Mouse (Mus musculus) adrenal gland, postnatal 14 days (tissue): ENCODE data around the gene Trim7. TPM values are rescaled to one million over a fixed set of nuclear protein-coding genes. Genes with fewer than 3 reads are reported as not detected.
"Not testable (repeated sequence)": the region's sequence is repeated elsewhere in the genome, so short reads cannot be mapped to it uniquely, and the experiment has no call there.

Experiments used
- DNase-seq: peaks from one replicate; pipeline ENCODE4 v3.0.0; 2021; ENCODE audit warnings: mixed read lengths
- total RNA-seq: library from RNA; stranded (reverse); gene quantifications from 2 replicates; pipeline ENCODE4 v1.2.3, GENCODE M21; 2021

Gene Trim7
- total RNA-seq, 1 experiment from 2014 or later, result 6.1 TPM

- no peak for DNase-seq
Measured at GRCm38 (mm10) chr11:48850240-48850639, 24.3 kb downstream of the Trim7 start.

DNA sequence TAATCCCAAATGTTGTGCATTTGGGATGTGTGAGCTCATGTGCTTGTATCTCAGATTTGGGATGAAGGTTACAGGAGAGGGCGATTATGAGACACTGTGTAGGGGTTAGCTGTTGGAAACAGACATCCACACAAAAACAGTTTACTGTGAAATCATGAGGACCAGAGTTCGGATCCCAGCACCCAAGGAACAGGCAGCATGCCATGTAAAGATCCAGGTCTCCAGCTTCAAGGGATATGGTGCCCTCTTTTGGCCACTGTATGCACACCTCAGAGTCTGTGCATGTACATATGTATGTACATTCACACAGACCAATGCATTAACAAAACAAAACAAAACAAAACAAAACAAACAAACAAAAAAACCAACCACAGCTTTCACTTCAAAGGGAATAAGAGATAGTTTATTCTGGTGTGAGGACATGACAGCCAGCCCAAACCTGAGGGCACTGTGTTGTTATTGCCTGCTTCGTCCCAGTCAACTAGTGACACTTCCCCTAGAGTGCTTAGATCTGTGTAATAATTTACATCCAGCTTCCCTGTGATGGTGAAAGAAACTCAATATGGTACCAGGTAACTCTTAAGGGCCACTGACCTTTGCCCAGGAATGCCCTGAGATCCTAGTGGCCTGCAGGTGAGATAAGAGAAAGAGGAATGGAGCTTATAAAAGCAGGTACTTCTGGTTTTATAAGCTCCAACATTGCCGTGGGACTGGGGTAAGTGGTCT lies 25.5 kb downstream of the Trim7 start:
- DNase-seq, result no peak

- DNase-seq, result peak; percentile 34
Measured at GRCm38 (mm10) chr11:48852190-48852589, 26.2 kb downstream of the Trim7 start.

DNA sequence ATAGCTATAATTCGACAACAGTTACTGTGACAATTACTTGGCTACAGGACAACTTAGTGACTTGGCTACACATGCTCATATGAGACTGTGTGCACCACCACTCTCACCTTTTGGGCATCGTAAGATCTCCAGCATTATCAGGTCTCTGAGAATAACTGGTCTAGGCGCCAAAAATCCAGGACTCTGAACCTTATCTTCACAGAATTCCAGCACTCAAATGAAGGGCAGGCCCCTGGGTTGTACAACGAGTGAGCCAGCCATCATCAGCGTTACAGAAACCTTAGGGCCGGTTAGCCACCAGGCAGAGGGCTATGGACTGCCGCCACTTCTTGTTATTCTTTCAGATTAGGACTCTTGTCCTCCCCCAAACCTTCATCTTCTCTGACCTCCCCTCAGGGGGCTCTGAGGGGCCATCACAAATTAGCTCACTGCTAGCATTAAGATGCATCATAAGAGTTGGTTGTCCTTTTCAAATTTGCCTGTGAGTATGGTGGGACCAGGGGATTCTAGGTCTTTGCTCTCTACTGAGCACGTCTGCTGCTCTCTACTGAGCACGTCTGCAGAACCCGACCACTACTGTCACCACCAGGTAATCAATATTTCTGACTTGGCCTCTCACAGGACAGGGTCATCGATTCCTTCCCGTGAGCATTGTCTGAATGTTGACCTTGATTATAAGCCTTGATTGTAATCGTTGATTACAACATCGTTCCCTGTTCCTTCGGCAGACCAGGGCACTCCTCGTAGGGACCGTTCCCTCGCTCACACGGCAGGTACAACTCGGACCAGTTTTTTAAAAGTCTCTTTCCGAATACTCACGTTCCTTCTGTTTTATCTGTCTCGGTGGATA lies 26.9 kb downstream of the Trim7 start:
- no peak for DNase-seq

DNA sequence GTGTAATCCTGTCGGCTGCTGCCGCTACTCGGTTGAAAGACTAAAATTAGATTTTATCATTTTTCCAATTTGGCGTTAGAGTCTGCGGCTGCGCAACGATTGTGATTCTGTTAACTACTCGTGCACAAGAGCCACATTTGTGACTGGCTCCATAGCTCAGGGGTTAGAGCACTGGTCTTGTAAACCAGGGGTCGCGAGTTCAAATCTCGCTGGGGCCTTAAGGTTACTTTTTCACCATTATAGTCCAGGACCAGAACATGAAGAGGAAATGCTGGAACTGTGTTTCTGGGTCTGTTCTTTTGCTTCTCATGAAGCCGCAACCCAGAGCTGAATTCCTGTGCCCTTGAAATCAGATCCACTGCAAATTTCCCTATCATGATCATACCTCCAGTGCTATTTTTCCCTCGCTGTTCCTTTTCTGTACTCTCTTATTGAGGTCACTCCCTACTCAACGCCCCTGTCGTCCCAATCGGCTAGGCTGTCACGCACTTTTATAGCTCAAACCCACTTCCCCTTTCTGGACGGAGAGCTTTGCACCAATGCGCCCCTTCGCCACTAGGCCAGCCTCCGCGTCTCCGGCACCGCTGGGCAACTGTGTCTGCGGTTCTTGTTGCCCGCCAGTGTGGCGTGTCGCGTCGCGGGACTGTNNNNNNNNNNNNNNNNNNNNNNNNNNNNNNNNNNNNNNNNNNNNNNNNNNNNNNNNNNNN lies 27.7 kb downstream of the Trim7 start:
- peak; percentile 87 for DNase-seq

- DNase-seq, result peak; percentile 69
Measured at GRCm38 (mm10) chr11:48859014-48859413, 33.1 kb downstream of the Trim7 start.

DNA sequence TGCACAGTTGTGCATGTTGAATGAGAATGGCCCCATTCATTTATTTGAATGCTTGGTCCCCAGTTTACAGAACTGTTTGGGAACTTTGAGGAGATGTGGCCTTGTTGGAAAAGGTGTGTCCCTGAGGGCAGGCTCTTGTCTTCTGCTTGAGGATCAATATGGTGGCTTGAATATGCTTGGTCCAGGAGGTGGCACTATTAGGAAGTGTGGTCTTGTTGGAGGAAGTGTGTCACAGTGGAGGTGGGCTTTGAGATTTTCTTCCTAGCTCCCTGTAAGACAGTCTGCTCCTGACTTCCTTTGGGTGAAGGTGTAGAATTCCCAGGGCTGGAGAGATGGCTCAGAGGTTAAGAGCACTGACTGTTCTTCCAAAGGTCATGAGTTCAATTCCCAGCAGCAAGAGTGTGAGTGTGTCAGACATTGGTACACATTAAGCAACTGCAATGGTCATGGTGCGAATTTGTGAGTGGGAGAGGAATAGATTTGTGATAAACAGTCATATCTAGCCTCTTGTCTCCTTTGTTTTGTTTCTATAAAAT lies 36.9 kb downstream of the Trim7 start:
- no peak for DNase-seq

GRCm38 (mm10) chr11:48863808-48864207 lies 37.9 kb downstream of the Trim7 start:
- no peak for DNase-seq

DNA sequence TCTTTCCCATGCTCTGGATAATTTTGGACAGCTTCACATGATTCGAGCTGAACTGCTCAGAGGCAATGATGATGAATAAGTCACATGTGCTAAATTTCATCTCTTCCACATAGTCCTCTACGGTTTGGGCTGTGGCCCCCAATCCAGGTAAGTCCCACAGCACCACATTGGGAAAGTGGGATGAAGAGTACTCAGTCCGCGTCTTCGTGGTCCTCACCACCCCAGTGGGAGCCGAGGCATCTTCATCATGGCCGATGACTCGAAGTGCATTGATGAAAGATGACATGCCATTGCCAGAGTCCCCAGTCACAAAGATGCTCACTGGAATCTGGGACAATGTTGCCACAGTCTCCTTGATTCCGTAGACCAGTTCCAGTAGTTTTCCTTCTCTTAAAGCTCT lies 40.5 kb downstream of the Trim7 start:
- DNase-seq, result no peak

DNA sequence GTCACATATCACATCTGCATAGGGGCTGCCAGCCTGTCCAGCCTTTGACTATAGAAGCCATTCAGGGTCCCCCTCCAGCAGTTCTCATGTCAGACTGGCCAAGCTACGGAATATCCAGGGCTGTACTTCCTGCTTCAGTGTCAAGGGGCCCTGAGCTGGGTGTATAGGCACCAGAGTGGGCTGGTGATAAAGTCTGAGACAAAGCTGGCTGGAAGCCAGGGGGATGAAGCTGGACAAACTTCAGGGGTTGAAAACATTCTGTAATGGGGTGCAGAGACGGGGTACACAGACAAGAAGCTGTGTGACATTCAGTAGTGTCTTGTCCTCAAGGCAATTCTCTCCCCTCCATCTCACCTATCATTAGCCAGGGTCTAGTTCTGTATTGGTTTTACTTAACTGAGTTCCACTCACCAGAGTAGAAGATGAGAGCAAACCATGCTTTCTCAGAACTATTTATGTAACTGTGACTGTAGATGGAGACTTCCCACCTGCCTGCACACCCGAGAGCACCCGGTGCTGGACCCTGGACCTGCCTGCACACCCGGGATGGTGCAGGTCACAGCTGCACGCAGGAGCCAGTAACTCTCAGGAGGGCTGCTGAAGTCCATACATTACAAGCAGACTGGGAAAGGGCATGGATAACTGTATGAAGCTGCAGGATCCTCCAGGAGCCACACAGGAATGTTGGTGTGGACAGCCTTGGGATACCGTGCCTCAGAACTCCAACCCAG lies 43.6 kb downstream of the Trim7 start:
- peak; percentile 32 for DNase-seq

DNA sequence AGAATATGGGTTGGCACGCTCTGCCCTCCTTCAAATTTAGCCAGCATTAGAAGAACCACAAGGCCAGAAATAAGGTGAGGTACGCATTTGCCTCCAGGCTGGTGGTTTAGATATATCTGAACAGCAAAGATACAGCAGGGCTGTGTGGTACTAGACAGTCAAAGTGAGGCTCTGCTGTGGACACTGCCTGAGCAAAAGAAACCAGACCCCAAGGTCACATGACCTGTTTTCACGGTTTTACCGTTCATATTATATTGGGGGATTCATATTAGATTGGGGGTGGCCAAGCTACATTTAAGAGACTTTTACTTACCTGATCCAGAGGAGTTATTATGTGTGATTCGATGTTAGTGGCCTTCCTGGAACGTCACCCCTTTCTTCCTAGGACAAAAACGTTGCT lies 44.8 kb downstream of the Trim7 start:
- DNase-seq, result no peak

GRCm38 (mm10) chr11:48871201-48871772 lies 45.3 kb downstream of the Trim7 start, which contains the start of gene Irgm1:
Gene Irgm1, minus strand, starts transcription at chr11:48871683.
- peak; percentile 87 for DNase-seq

DNA sequence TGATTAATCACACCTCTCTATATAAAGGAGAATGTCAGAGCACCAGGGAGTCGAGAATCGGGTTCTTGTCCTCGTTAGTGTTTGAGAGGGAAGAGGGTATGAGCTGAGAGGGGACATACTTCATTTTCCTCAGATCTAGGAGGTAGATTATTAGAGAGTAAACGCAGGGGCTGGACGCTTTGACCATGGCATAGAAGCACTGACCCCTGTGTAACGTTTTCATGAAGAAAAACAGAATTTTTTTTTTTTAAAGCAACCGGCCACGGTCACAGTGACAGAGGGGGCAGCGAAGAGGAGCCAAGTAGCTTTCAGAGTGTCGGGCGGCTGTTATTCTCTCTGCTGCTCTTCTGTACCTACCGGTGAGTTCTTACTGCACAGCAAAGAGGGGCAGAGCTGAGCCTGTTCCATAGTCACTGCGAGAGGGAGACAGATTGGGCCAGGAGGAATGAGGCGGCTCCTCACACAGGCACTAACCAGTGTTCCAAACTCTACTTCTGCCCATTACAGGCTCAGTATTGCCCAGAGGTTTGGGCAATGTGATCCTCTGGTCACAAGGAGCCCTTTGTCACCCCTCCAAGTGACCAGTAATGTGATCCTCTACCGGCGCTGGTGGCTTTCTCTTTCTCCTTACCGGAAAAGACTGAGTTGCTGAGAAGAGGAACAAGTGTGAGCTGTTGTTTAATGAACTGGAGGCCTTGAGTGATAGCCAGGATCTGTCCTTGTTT lies 46.0 kb downstream of the Trim7 start:
- peak; percentile 64 for DNase-seq

DNA sequence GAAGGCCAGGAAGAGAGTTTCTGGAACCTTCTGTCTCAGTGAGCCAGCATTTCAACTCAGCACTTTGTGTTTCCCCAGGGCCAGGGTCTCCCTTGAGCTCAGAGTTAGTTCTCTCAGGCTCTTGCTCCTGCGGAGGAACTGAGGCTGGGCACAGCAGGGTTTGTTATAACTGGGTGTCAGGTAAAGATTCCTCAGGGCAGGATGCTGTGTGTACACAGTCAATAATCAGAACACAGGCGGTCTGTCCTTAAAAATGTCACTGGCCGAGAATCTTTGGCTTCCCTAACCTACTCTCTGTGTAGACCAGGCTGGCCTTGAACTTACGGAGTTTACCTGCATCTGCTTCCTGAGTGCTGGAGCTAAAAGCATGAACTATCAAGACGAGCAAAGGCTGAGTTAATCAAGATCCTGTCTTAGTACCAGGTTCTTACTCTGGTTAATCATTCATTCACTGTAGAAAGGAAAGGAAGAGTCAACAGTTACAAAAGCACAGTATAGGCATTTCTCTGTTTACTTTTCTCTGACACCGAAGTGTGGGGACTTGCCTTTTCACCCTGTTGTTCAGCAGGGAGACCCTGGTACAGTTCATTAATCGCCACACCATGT lies 46.9 kb downstream of the Trim7 start:
- no peak for DNase-seq

DNA sequence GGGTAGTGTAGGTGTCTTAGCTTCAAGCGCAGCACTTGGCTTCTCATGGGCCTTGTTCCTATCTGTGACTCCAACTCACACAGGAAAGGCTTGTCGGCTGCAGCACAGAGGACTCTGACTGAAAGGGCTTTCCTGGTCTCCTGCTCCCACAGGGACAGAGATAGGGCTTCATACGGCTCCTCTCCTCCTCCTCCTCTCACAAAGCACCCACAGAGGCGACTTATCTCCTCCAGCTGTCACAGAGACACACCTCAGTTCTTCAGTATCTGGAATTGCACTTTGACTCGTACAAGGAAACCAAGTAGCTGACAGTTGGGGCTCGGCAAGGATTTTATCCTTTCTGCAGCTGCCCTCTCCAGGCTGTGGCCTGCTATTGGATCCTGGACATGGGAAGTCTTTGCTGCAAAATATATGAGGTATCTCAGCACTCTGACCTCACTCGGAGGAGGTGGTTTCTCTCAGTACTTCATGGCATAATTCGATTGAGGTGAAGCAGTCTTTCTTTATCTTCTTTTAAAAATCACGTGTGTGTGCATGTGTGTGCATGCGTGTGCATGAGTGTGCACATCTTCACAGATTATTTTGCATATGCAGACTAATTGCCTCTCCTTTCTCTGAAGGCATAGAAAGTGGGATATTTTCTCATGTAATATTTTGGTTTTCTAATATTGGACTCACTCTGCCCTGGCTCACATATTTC lies 47.8 kb downstream of the Trim7 start:
- no peak for DNase-seq

GRCm38 (mm10) chr11:48874465-48874864 lies 48.5 kb downstream of the Trim7 start:
- peak; percentile 65 for DNase-seq

- not testable (repeated sequence) for DNase-seq
Measured at GRCm38 (mm10) chr11:48875343-48875837, 49.5 kb downstream of the Trim7 start.

DNA sequence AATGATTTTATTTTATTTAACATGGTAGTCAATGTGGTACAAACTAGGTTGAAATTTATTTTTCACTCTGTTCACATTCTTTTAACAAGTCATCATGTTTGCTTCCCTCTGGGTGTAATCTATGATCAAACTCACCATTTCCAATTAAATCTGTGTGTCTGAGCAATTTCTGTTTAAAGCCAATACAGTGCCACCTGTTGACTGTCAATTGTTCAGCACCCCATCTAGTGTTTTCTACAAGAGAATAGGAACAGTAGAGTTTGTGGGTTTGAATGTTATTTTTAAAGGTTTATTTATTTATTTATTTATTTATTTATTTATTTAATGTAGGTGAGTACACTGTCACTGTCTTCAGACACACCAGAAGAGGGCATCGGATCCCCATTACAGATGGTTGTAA lies 50.7 kb downstream of the Trim7 start:
- DNase-seq, result no peak

DNA sequence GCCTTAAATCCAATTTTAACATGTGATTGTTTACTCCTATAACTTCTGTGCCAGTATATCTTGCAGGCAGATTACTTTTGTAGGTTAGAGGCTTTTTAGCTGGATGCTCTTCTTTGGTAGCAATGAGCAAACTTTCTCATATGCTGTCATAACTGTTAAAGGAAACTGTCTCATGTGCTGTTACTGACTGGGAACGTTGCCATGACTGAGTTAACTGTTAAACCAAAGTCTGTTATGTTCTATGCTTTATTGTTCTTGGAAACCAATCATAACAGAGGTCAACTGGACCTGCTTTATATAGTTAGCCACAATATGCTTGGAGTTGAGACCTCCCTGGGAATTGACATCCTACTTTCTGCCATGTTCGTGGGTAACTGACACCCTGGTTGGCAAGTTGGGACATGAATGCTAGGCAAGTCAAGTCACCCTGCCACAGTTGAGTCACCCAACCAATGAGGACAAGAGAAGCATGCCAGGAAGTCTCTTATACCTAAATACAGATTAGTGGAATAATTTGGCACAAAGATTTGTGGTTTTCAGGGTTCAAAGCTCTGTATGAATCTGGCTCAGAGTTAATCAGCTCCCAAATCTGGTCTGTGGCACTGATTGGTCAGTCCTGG lies 73.0 kb downstream of the Trim7 start:
- DNase-seq, result no peak
